Mouse (Mus musculus) cortical plate, adult 2 months (tissue): ENCODE measurements around the gene Sap25. TPM values are rescaled to one million over a fixed set of nuclear protein-coding genes. Genes with fewer than 3 reads are reported as not detected.

Experiments used
- H3K27ac ChIP-seq: fragments of 200-500 bp; 2 replicates; pipeline ENCODE4 v1.5.1; 2012; ENCODE audit warnings: low read length, control low read depth, inconsistent platforms; ENCODE audit not compliant: insufficient read depth
- H3K4me1 ChIP-seq: fragments of 200-500 bp; 2 replicates; pipeline ENCODE4 v1.6.1; 2011; ENCODE audit warnings: low read length; ENCODE audit not compliant: control insufficient read depth, insufficient read depth
- H3K4me3 ChIP-seq: fragments of 200-500 bp; 2 replicates; pipeline ENCODE4 v1.5.1; 2011; ENCODE audit warnings: mild to moderate bottlenecking, low read length, control low read depth; ENCODE audit not compliant: insufficient read depth
- CTCF ChIP-seq: fragments of 200-500 bp; IDR thresholded peaks from 2 replicates; pipeline ENCODE4 v1.5.1; 2011; ENCODE audit warnings: mild to moderate bottlenecking, control low read depth, low read length; ENCODE audit not compliant: insufficient read depth; ENCODE audit errors: extremely low read depth
- POLR2A ChIP-seq: fragments of 200-500 bp; IDR thresholded peaks from 2 replicates; pipeline ENCODE4 v1.6.1; 2011; ENCODE audit warnings: mild to moderate bottlenecking, low read length, control low read depth; ENCODE audit not compliant: insufficient read depth; ENCODE audit errors: extremely low read depth
- polyA plus RNA-seq: library from polyadenylated mRNA; depleted of rRNA; stranded (reverse); fragments of >200 nt; gene quantifications from 2 replicates; pipeline ENCODE4 v1.2.3, GENCODE M21; 2012; rRNA removed

Gene Sap25
- polyA plus RNA-seq, 1 experiment = 26.0 TPM

DNA sequence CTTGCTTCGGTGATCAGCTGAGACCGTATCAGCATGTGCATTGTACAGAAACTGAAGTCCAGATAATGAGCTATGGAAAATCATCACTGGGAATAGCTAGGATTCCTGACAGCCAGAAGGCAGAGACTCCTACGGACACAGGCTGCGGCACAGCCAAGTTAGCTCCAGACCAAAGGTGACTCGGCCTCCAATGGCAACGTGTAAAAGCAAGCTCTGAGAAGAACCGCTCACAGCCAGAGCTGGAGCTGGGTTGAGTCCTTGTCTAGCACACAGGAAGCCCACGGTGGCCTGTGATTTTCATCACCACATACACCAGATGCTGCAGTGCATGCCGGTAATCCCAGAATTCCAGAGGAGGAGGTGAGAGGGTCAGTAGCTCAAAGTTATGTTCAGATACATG lies 49.4 kb downstream of the Sap25 start:
- no peak overlapping the region for H3K27ac ChIP-seq
- no peaks in the 10 kb centered on the region for H3K4me1 ChIP-seq
- H3K4me3 ChIP-seq = no peak overlapping the region
- TF ChIP-seq POLR2A (no peak), CTCF (no peak)

DNA sequence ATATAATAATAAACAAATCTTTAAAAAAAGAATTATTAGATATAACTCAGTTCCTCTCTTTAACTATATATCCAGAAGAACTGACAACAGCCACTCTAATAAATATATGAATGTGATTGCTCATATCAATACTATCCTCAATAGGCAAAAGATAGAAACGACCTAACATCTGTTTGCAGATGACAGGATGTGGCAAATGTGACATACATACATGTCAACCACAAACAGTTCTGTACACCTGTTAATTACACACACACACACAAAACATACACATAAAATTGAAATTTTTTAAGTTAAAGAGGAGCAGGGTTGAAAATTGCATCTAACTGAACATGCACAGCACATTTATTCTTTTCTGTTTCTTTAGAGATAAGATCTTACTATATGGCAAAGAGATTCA lies 50.7 kb downstream of the Sap25 start:
- Histone ChIP-seq H3K4me3 (no peak overlapping the region), H3K4me1 (no peaks in the 10 kb centered on the region), H3K27ac (no peak overlapping the region)
- no peak for TF ChIP-seq POLR2A
- no peak for TF ChIP-seq CTCF

Other genes starting within 250 kb of the Sap25 start
- 0.15 and 0.21 TPM in 2 replicates for gene Zan, start 164.3 kb upstream of the Sap25 start, polyA plus RNA-seq
- 46.4 and 48.5 TPM in 2 replicates for gene Pop7, start 138.8 kb upstream of the Sap25 start, polyA plus RNA-seq
- 41.0 and 50.2 TPM in 2 replicates for gene Gigyf1, start 122.8 kb upstream of the Sap25 start, polyA plus RNA-seq
- not detected in 2 replicates for gene Epo, start 108.1 kb upstream of the Sap25 start, polyA plus RNA-seq
- 653 and 687 TPM in 2 replicates for gene Gnb2, start 107.8 kb upstream of the Sap25 start, polyA plus RNA-seq
- gene Actl6b, start 87.8 kb upstream of the Sap25 start, polyA plus RNA-seq = 179 and 199 TPM in 2 replicates
- gene Tfr2, start 71.5 kb upstream of the Sap25 start, polyA plus RNA-seq = 22.3 and 25.5 TPM in 2 replicates
- 45.1 and 45.3 TPM in 2 replicates for gene Mospd3, start 40.3 kb upstream of the Sap25 start, polyA plus RNA-seq
- 12.6 and 13.6 TPM in 2 replicates for gene Pcolce, start 27.6 kb upstream of the Sap25 start, polyA plus RNA-seq
- gene Fbxo24, start 12.3 kb upstream of the Sap25 start, polyA plus RNA-seq = 0.23 and 0.29 TPM in 2 replicates
- gene Lrch4, start 12.2 kb upstream of the Sap25 start, polyA plus RNA-seq = 11.5 and 15.0 TPM in 2 replicates
- 11.0 and 12.6 TPM in 2 replicates for gene Gm20605, start 12.2 kb upstream of the Sap25 start, polyA plus RNA-seq
- 0.09 and 0.25 TPM in 2 replicates for gene Irs3, start 4.4 kb downstream of the Sap25 start, polyA plus RNA-seq
- gene Agfg2, start 43.4 kb downstream of the Sap25 start, polyA plus RNA-seq = 35.7 and 36.7 TPM in 2 replicates
- gene Nyap1, start 100.3 kb downstream of the Sap25 start, polyA plus RNA-seq = 69.7 and 74.8 TPM in 2 replicates
- 365 and 366 TPM in 2 replicates for gene Tsc22d4, start 104.4 kb downstream of the Sap25 start, polyA plus RNA-seq
- gene Ppp1r35, start 137.5 kb downstream of the Sap25 start, polyA plus RNA-seq = 26.9 and 27.6 TPM in 2 replicates
- 37.8 and 38.1 TPM in 2 replicates for gene Mepce, start 146.3 kb downstream of the Sap25 start, polyA plus RNA-seq
- 11.3 and 12.6 TPM in 2 replicates for gene Zcwpw1, start 146.5 kb downstream of the Sap25 start, polyA plus RNA-seq
- 1.1 and 1.3 TPM in 2 replicates for gene Pilra, start 194.9 kb downstream of the Sap25 start, polyA plus RNA-seq
- gene Pilrb1, start 216.8 kb downstream of the Sap25 start, polyA plus RNA-seq = 0.08 TPM in 1 of 2 replicates, not detected in the other
- 0.42 and 0.44 TPM in 2 replicates for gene Pilrb2, start 230.5 kb downstream of the Sap25 start, polyA plus RNA-seq